Mouse (Mus musculus) embryonic fibroblast, embryonic 13.5 days (primary cell): ENCODE results near the gene Defb35.

Source experiments
- CTCF ChIP-seq: IDR thresholded peaks from 2 replicates; pipeline ENCODE4 v1.5.1; 2011; ENCODE audit warnings: mild to moderate bottlenecking, control low read depth, low read length, moderate library complexity, borderline replicate concordance; ENCODE audit not compliant: insufficient read depth
- POLR2A ChIP-seq: IDR thresholded peaks from 2 replicates; pipeline ENCODE4 v1.6.1; 2011; ENCODE audit warnings: low read depth, mild to moderate bottlenecking, control low read depth, low read length, moderate library complexity

GRCm38 (mm10) chr8:21981664-21982337 lies 43.6 kb downstream of the Defb35 start:
- TF ChIP-seq CTCF (no peak), POLR2A (no peak)
